Mouse (Mus musculus) small intestine, adult 2 months (tissue): ENCODE results near the gene Dnajc7. TPM values are rescaled to one million over a fixed set of nuclear protein-coding genes. Genes with fewer than 3 reads are reported as not detected.
A peak's percentile ranks its signal among the peaks of the same experiment; 100 is the strongest.
"Not testable (repeated sequence)": the region's sequence is repeated elsewhere in the genome, so short reads cannot be mapped to it uniquely, and the experiment has no call there.

Experiments
- H3K27ac ChIP-seq: fragments of 200-500 bp; 2 replicates; pipeline ENCODE4 v1.5.1; 2012; ENCODE audit warnings: low read depth, low read length, control low read depth, inconsistent platforms; ENCODE audit not compliant: insufficient read depth
- H3K27me3 ChIP-seq: fragments of 200-500 bp; 2 replicates; pipeline ENCODE4 v1.6.1; 2012; ENCODE audit warnings: mild to moderate bottlenecking, moderate library complexity, low read length, inconsistent platforms; ENCODE audit not compliant: control insufficient read depth, insufficient read depth
- H3K36me3 ChIP-seq: fragments of 200-500 bp; 2 replicates; pipeline ENCODE4 v1.6.1; 2012; ENCODE audit warnings: mild to moderate bottlenecking, low read length, control low read depth, inconsistent platforms; ENCODE audit not compliant: control insufficient read depth, insufficient read depth
- H3K4me1 ChIP-seq: fragments of 200-500 bp; 2 replicates; pipeline ENCODE4 v1.6.1; 2012; ENCODE audit warnings: low read length, inconsistent platforms, mixed read lengths; ENCODE audit not compliant: control insufficient read depth, insufficient read depth, insufficient read length
- H3K4me3 ChIP-seq: fragments of 200-500 bp; 2 replicates; pipeline ENCODE4 v1.5.1; 2012; ENCODE audit warnings: low read depth, mild to moderate bottlenecking, control low read depth, inconsistent platforms, low read length, moderate library complexity
- CTCF ChIP-seq: fragments of 200-500 bp; IDR thresholded peaks from 2 replicates; pipeline ENCODE4 v1.5.1; 2012; ENCODE audit warnings: low read depth, mild to moderate bottlenecking, control low read depth, inconsistent platforms, low read length, moderate library complexity, mixed read lengths; ENCODE audit not compliant: insufficient replicate concordance, insufficient read length; ENCODE audit errors: extremely low read depth
- POLR2A ChIP-seq: fragments of 200-500 bp; IDR thresholded peaks from 2 replicates; pipeline ENCODE4 v1.6.1; 2012; ENCODE audit warnings: low read depth, mild to moderate bottlenecking, control low read depth, inconsistent platforms, low read length, moderate library complexity
- WGBS: fragments of 180-500 bp; shearing (Covaris S2); methylation state at CpG from one replicate; pipeline ENCODE4 v1.1.7; 2018; 5-methylcytosine and 5-hydroxymethylcytosine counted together
- polyA plus RNA-seq: library from polyadenylated mRNA; depleted of rRNA; stranded (reverse); fragments of >200 nt; gene quantifications from 2 replicates; pipeline ENCODE4 v1.2.3, GENCODE M21; 2012

Gene Dnajc7
- polyA plus RNA-seq, 1 experiment, result 24.8 TPM

GRCm38 (mm10) chr11:100625754-100626700 lies 6.1 kb upstream of the Dnajc7 start:
- WGBS, result 89% methylated on average over 23 of the region's 23 CpGs
- Histone ChIP-seq H3K27me3 (no peaks in the 10 kb centered on the region), H3K4me3 (no peak overlapping the region), H3K4me1 (peaks cover 26% of the 10 kb centered on the region), H3K27ac (peak overlapping the region; percentile 95), H3K36me3 (peaks cover 21% of the 10 kb centered on the region)
- TF ChIP-seq CTCF (no peak), POLR2A (no peak)

DNA sequence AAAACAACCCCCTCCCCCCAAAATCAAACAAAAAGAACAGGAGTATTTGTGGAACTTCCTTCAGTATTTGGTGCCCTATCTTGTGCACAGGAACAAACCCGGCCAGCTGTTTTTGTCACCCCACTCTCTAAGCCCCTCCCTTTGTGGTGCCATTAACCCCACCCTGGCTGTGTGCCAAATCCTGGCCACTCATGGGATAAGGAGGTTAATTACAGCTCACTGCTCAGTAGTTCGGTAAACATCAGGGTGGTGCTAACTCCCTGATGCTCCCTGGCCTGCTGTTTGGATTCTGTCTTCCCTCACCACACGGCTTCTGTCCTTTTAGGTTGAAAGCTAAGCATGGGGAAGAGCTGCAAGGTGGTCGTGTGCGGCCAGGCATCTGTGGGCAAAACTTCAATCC lies 3.9 kb upstream of the Dnajc7 start:
- 24% methylated on average over 5 of the region's 5 CpGs for WGBS
- no peaks in the 10 kb centered on the region for H3K27me3 ChIP-seq
- peaks cover 21% of the 10 kb centered on the region for H3K36me3 ChIP-seq
- TF ChIP-seq CTCF, result no peak
- TF ChIP-seq POLR2A, result peak; percentile 33; the same call in 1 of the 2 replicates
- H3K27ac ChIP-seq, result peak overlapping the region; percentile 79
- H3K4me1 ChIP-seq, result peaks cover 26% of the 10 kb centered on the region
- peak overlapping the region; percentile 61 for H3K4me3 ChIP-seq

- under 1% methylated on average over 24 of the region's 24 CpGs for WGBS
- TF ChIP-seq CTCF, result peak; percentile 91
- TF ChIP-seq POLR2A, result peak; percentile 91
- H3K4me1 ChIP-seq, result peaks cover 26% of the 10 kb centered on the region
- H3K27me3 ChIP-seq, result no peaks in the 10 kb centered on the region
- H3K4me3 ChIP-seq, result peak overlapping the region; percentile 90
- H3K36me3 ChIP-seq, result peaks cover 21% of the 10 kb centered on the region
- peak overlapping the region; percentile 92 for H3K27ac ChIP-seq
These were observed 2.7 kb upstream of the Dnajc7 start for GRCm38 (mm10) chr11:100622714-100623113.

DNA sequence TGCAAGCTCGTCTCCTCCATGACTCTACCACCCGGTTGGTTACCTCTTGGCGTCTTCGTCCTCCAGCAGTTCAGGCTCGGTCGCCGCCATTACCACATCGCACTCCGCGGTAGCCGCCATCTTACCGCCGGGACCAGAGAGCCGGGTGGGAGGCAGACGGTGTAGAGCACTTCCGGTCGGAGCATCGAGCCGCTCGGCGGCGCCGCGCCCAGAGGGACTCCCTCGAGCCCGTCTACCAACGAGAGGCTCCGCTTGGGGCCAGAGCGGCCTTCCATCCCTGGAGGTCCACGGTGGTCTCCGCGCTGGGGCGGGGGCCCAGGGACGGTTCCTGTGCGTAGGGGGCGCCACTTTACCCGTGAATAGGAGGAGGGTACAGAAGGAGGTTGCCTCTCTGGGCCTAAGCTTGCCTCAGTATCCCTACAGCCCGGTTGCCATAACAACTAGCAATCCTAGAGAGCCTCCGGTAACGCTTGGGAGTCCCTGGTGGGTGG lies 438 bp downstream of the Dnajc7 start:
- WGBS, result under 1% methylated on average over 40 of the region's 40 CpGs
- TF ChIP-seq CTCF (no peak), POLR2A (peak; percentile 72; the same call in 1 of the 2 replicates)
- peak overlapping the region; percentile 92 for H3K4me3 ChIP-seq
- peak overlapping the region; percentile 94 for H3K27ac ChIP-seq
- no peaks in the 10 kb centered on the region for H3K27me3 ChIP-seq
- H3K4me1 ChIP-seq, result peaks cover 11% of the 10 kb centered on the region; the same call in 1 of the 2 replicates
- H3K36me3 ChIP-seq, result peaks cover 7% of the 10 kb centered on the region

GRCm38 (mm10) chr11:100618761-100619484 lies 1.0 kb downstream of the Dnajc7 start, which contains the start of gene Nkiras2:
TSS of gene Nkiras2 (plus strand) at chr11:100619244.
- peaks cover 5% of the 10 kb centered on the region for H3K36me3 ChIP-seq
- TF ChIP-seq CTCF (no peak), POLR2A (no peak)
- WGBS, result under 1% methylated on average over 36 of the region's 36 CpGs
- peaks cover 5% of the 10 kb centered on the region; the same call in 1 of the 2 replicates for H3K4me1 ChIP-seq
- H3K27me3 ChIP-seq, result no peaks in the 10 kb centered on the region
- H3K4me3 ChIP-seq, result peak within 1 kb of the TSS; percentile 92
- H3K27ac ChIP-seq, result peak within 1 kb of the TSS; percentile 94

- TF ChIP-seq POLR2A, result no peak
- TF ChIP-seq CTCF, result no peak
- H3K27ac ChIP-seq, result peak overlapping the region; percentile 43; the same call in 1 of the 2 replicates
- H3K27me3 ChIP-seq, result no peaks in the 10 kb centered on the region
- WGBS, result 62% methylated on average over 4 of the region's 4 CpGs
- H3K36me3 ChIP-seq, result peaks cover 5% of the 10 kb centered on the region
- H3K4me3 ChIP-seq, result no peak overlapping the region
- peaks cover 7% of the 10 kb centered on the region; the same call in 1 of the 2 replicates for H3K4me1 ChIP-seq
These were observed 2.5 kb downstream of the Dnajc7 start for GRCm38 (mm10) chr11:100617480-100617879.

- not testable (repeated sequence) for H3K27me3 ChIP-seq, H3K4me3 ChIP-seq, H3K27ac ChIP-seq, H3K4me1 ChIP-seq, H3K36me3 ChIP-seq
- 74% methylated on average over 7 of the region's 7 CpGs for WGBS
These were observed 3.1 kb downstream of the Dnajc7 start for GRCm38 (mm10) chr11:100616836-100617235.
